Mouse (Mus musculus): ENCODE data around the gene Adam8.

- TF ChIP-seq CTCF (IDR thresholded peaks at IDR 0.05; ENCODE audit: low read depth) (no peak), EP300 (optimal IDR thresholded peaks at IDR 0.05) (no peak)
Observed at GRCm38 (mm10) chr7:139946032-139946431, 46.3 kb downstream of the Adam8 start.
